Mouse (Mus musculus): ENCODE results near the gene Pus10.
"Not testable (repeated sequence)": the region's sequence is repeated elsewhere in the genome, so short reads cannot be mapped to it uniquely, and the experiment has no call there.

The Pus10 gene

GRCm38 (mm10) chr11:23762635-23763034 is 97.2 kb downstream of the Pus10 start:
- DNase-seq (ENCODE audit: low read depth, low spot score) = no peak

- not testable (repeated sequence) for DNase-seq (ENCODE audit: low read depth, low spot score)
Measured at GRCm38 (mm10) chr11:23767369-23767768, 101.9 kb downstream of the Pus10 start.

GRCm38 (mm10) chr11:23767928-23768327 is 102.5 kb downstream of the Pus10 start:
- no peak for DNase-seq (ENCODE audit: low read depth, low spot score)

- no peak for DNase-seq (ENCODE audit: low read depth, low spot score)
Measured at GRCm38 (mm10) chr11:23769033-23769432, 103.6 kb downstream of the Pus10 start.

- DNase-seq (ENCODE audit: low read depth, low spot score) = no peak
Measured at GRCm38 (mm10) chr11:23769686-23770509, 104.4 kb downstream of the Pus10 start.

GRCm38 (mm10) chr11:23770510-23770759 is 105.0 kb downstream of the Pus10 start:
- DNase-seq (ENCODE audit: low read depth, low spot score) = peak; percentile 69

GRCm38 (mm10) chr11:23770760-23771506 is 105.5 kb downstream of the Pus10 start, which contains the start of gene Rel:
TSS of gene Rel (minus strand) at chr11:23770970.
- DNase-seq (ENCODE audit: low read depth, low spot score) = peak; percentile 82

- no peak for DNase-seq (ENCODE audit: low read depth, low spot score)
Measured at GRCm38 (mm10) chr11:23771507-23772097, 106.1 kb downstream of the Pus10 start.

GRCm38 (mm10) chr11:23772471-23772870 is 107.0 kb downstream of the Pus10 start:
- no peak for DNase-seq (ENCODE audit: low read depth, low spot score)

GRCm38 (mm10) chr11:23778787-23779201 is 113.3 kb downstream of the Pus10 start:
- DNase-seq (ENCODE audit: low read depth, low spot score) = no peak

GRCm38 (mm10) chr11:23782038-23782437 is 116.6 kb downstream of the Pus10 start:
- no peak for DNase-seq (ENCODE audit: low read depth, low spot score)

Data from ES-CJ7 (cell line).